Mouse (Mus musculus) midbrain, embryonic 11.5 days (tissue): ENCODE results near the gene Aplp1. TPM values are rescaled to one million over a fixed set of nuclear protein-coding genes. Genes with fewer than 3 reads are reported as not detected.

ENCODE experiments used
- ATAC-seq: fragments of 200-750 bp; cut with Nextera tagmentation; 2 replicates; pipeline ENCODE4 v1.8.0; 2017; ENCODE audit warnings: moderate TSS enrichment, moderate library complexity; ENCODE audit not compliant: low FRiP score
- DNase-seq: peaks from one replicate; pipeline ENCODE4 v3.0.0; 2015; ENCODE audit warnings: low spot score; ENCODE audit errors: missing footprints
- H3K27ac ChIP-seq: fragments of 300-500 bp; sonication (generic); 2 replicates; pipeline ENCODE4 v1.5.1; 2014; ENCODE audit warnings: low read depth, low read length
- H3K27me3 ChIP-seq: fragments of 300-500 bp; sonication (generic); 2 replicates; pipeline ENCODE4 v1.6.1; 2014; ENCODE audit warnings: mild to moderate bottlenecking, low read length, moderate library complexity, mixed read lengths; ENCODE audit not compliant: control insufficient read depth, insufficient read depth
- H3K36me3 ChIP-seq: fragments of 300-500 bp; sonication (generic); 2 replicates; pipeline ENCODE4 v1.6.1; 2014; ENCODE audit warnings: mild to moderate bottlenecking, low read length, moderate library complexity, mixed read lengths; ENCODE audit not compliant: control insufficient read depth, insufficient read depth
- H3K4me1 ChIP-seq: fragments of 300-500 bp; sonication (generic); 2 replicates; pipeline ENCODE4 v1.6.1; 2014; ENCODE audit warnings: low read length; ENCODE audit not compliant: control insufficient read depth, insufficient read depth
- H3K4me2 ChIP-seq: fragments of 300-500 bp; sonication (generic); 2 replicates; pipeline ENCODE4 v1.6.1; 2014; ENCODE audit warnings: mild to moderate bottlenecking, moderate library complexity
- H3K4me3 ChIP-seq: fragments of 300-500 bp; sonication (generic); 2 replicates; pipeline ENCODE4 v1.5.1; 2014; ENCODE audit warnings: low read depth, low read length
- H3K9ac ChIP-seq: fragments of 300-500 bp; sonication (generic); 2 replicates; pipeline ENCODE4 v1.6.1; 2014; ENCODE audit warnings: low read length
- H3K9me3 ChIP-seq: fragments of 300-500 bp; sonication (generic); 2 replicates; pipeline ENCODE4 v1.6.1; 2016; ENCODE audit warnings: low read length; ENCODE audit not compliant: control insufficient read depth
- WGBS: fragments of 180-500 bp; shearing (Covaris S2); extraction: QIAGEN DNeasy Blood & Tissue Kit; methylation state at CpG from one replicate; pipeline ENCODE4 v1.1.7; 2014; 5-methylcytosine and 5-hydroxymethylcytosine counted together
- polyA plus RNA-seq: library from polyadenylated mRNA; unstranded; fragments of >200 nt; fragmentation: Nextera tagmentation; extraction: Ambion mirVana; gene quantifications from 2 replicates; pipeline ENCODE4 v1.2.1, GENCODE M21; 2014

Aplp1 gene
- polyA plus RNA-seq, 1 experiment from 2014 or later = 134 TPM

DNA sequence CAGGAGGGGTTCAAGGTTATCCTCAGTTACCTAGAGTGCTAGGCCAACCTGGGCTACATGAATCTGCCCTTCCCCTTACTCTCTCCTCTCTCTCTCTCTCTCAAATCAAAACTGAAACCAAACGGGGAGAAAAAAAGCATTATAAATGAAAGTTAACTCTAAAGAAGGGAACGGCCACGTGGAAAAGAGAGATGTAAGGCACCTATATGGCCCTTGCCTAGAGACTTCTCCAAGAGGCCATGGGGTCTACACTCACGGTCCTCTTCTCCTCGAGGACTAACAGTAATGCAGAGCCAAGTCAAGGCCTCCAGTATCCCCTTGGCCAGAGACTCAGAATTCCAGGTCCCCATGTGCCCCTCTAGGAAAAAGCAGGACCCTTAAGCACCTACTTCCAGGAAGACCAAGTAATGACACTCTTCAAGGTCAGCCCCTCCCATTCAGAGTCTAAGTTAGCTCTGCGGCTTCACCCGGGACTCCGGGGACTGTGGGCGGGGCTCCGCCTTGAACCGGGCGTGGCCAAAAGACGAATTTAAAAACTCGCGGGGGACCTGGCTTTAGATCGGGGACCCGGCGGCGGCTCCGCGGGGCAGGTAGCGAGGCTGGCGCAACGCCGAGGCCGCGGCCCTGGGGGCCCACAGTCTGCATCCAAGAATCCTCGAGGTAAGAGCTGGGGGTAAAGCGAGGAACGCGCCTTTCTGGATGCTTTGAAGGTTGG is 24.0 kb downstream of the Aplp1 start, which contains the start of gene Nfkbid:
Nfkbid (plus strand) TSS at position 558 of the 715 bp plus-strand sequence.
- Histone ChIP-seq H3K27me3 (no peaks in the 10 kb centered on the region), H3K36me3 (no peaks in the 10 kb centered on the region), H3K4me1 (peaks cover 8% of the 10 kb centered on the region), H3K27ac (no peak within 1 kb of the TSS), H3K9me3 (no peaks in the 10 kb centered on the region), H3K4me3 (peak within 1 kb of the TSS; percentile 53), H3K4me2 (peak within 1 kb of the TSS; percentile 95), H3K9ac (peak within 1 kb of the TSS; percentile 73)
- DNase-seq (no peak), ATAC-seq (peak; percentile 18; the same call in 1 of the 2 replicates)
- 10% methylated on average over 31 of the region's 31 CpGs for WGBS

DNA sequence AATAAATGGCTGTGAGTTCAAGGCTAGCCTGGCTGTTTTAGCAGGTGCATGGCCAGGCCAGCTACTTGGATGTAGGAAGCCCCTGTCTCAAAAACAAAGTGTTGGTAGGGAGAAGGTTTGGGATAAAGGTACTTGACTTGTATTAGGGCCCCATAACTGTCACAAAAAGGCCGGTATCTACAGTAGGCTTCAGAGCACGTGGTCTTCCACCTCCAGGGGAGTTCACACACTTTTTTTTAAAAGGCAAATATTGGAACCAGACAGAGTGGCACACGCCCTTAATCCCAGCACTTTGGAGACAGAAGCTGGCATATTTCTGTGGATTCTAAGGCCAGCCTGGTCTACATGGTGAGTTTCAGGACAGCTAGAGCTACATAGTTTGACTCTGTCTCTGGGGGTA is 24.7 kb downstream of the Aplp1 start:
- Histone ChIP-seq H3K4me1 (peaks cover 8% of the 10 kb centered on the region), H3K36me3 (no peaks in the 10 kb centered on the region), H3K9me3 (no peaks in the 10 kb centered on the region), H3K4me3 (no peak overlapping the region), H3K27ac (no peak overlapping the region), H3K4me2 (no peak overlapping the region), H3K27me3 (no peaks in the 10 kb centered on the region), H3K9ac (no peak overlapping the region)
- ATAC-seq (no peak), DNase-seq (no peak)
- WGBS = 86% methylated on average over 3 of the region's 3 CpGs

DNA sequence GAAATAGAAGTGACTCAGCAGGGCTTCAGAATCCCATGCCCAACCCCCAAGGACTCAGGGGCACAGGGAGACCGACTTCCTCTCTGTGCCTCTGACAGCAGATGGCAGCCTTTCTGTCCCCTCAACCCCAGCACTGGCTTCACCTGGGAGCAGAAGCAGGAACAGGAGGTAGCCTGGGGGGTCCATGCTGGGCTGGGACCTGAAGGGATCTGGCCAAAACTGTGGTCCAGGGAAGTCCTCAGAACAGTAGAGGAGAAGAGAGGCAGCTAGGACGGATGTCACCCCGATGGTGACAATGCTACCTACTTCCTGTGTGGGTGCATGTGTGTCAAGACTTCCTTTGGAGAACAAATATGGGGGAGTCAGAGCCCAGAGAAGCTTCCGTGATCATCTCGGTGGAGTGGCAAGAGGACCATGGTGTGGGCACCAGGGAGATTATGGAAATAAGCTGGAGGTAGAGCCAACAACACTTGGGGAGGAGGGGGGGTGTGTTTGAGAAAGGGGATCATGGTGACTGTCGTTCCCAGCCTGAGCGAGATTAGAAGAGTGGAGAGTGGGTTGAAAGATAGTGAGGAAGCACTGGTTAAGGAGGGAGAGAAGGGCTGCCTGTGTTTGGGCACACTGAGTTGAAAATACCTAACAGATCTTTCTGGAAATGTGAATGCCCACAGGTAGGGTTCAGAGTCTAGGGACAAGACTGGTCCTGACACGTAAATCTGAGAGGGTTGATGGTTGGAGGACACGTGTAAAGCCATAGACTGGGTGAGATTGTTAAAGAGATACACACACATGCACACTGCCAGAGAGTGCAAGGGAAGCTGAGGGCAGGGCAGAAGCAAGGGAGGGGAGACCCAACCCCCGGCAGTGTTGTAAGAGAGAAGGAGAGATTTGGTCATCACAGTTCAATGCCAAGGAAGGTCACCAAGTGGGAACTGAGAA is 25.5 kb downstream of the Aplp1 start, which contains the start of gene Hcst:
Hcst (minus strand) TSS at position 294 of the 939 bp plus-strand sequence.
- Histone ChIP-seq H3K9ac (no peak within 1 kb of the TSS), H3K36me3 (no peaks in the 10 kb centered on the region), H3K9me3 (no peaks in the 10 kb centered on the region), H3K4me3 (no peak within 1 kb of the TSS), H3K27ac (no peak within 1 kb of the TSS), H3K27me3 (no peaks in the 10 kb centered on the region), H3K4me2 (no peak within 1 kb of the TSS), H3K4me1 (peaks cover 8% of the 10 kb centered on the region)
- WGBS = 76% methylated on average over 10 of the region's 10 CpGs
- ATAC-seq (no peak), DNase-seq (no peak)

DNA sequence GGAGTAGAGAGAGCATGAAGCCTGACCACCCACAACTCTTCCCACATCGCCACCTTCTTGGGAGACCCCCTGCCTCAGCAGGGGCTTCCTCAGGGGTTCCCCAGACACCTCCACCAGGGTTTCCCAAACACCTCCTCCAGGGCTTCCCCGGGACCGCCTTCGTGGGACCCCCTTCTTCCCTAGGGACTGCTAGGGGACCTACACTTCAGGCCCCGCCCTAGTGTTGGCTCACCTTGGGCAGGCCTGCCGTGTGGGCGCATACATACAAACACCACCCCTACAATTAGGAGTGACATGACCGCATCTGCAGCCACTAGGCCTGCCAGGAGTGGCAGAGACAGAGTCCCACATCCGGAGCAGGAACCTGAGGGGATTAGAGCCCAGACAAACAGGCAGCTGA is 27.5 kb downstream of the Aplp1 start:
- Histone ChIP-seq H3K9me3 (no peaks in the 10 kb centered on the region), H3K4me2 (no peak overlapping the region), H3K27me3 (no peaks in the 10 kb centered on the region), H3K4me3 (no peak overlapping the region), H3K4me1 (peaks cover 8% of the 10 kb centered on the region), H3K27ac (no peak overlapping the region), H3K36me3 (no peaks in the 10 kb centered on the region), H3K9ac (no peak overlapping the region)
- DNase-seq (no peak), ATAC-seq (no peak)
- 74% methylated on average over 9 of the region's 9 CpGs for WGBS

DNA sequence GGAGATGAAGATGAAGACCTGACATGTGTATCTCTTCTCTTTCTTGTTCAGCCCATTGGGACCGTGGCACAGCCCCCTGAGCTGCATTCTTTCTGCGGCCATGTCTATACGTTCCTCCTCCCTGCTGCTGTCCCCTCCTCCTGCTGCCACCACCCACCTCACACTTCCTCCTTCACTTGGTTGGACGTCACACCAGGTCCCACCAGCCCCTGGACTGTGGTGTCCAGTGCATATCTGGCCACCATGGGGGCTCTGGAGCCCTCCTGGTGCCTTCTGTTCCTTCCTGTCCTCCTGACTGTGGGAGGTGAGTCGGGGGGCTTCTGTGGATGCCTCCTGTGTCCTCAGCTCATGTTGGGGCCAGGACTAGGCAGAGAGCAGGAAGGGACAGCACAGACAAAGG is 31.7 kb downstream of the Aplp1 start, which contains the start of gene Tyrobp:
Tyrobp (plus strand) TSS at position 165 of the 400 bp plus-strand sequence.
- 73% methylated on average over 5 of the region's 5 CpGs for WGBS

DNA sequence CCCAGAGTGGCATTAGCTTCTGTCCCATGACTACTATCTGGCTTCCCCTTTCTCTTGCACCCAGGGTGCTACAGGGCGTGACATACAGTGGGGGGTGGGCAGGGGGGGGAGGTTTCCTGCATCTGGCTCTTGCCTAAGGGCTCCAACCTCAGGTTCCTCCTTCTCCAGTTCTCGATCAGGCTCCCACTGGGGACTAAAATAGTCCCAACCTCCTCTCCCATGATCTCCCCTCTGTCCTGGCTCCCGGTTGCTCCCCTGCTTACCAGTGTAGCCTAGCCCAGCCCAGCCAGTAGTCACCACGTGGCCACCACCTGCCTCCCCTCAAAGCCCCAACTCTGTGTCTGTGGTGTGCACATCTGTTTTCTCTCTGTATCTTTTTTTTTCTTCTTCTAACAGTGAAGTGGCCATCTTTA is 32.6 kb downstream of the Aplp1 start:
- Histone ChIP-seq H3K27ac (no peak overlapping the region), H3K27me3 (no peaks in the 10 kb centered on the region), H3K4me1 (no peaks in the 10 kb centered on the region), H3K36me3 (no peaks in the 10 kb centered on the region), H3K4me2 (no peak overlapping the region), H3K4me3 (no peak overlapping the region), H3K9me3 (no peaks in the 10 kb centered on the region), H3K9ac (no peak overlapping the region)
- no peak for ATAC-seq
- WGBS = 61% methylated on average over 4 of the region's 4 CpGs
- DNase-seq = no peak

More for the DNA sequence above, 31.7 kb downstream of the Aplp1 start, which contains the start of gene Tyrobp:
- Histone ChIP-seq H3K4me3 (no peak within 1 kb of the TSS), H3K27me3 (no peaks in the 10 kb centered on the region), H3K4me2 (no peak within 1 kb of the TSS), H3K9me3 (no peaks in the 10 kb centered on the region), H3K27ac (no peak within 1 kb of the TSS), H3K9ac (no peak within 1 kb of the TSS), H3K4me1 (no peaks in the 10 kb centered on the region), H3K36me3 (no peaks in the 10 kb centered on the region)
- DNase-seq = no peak
- ATAC-seq = no peak

DNA sequence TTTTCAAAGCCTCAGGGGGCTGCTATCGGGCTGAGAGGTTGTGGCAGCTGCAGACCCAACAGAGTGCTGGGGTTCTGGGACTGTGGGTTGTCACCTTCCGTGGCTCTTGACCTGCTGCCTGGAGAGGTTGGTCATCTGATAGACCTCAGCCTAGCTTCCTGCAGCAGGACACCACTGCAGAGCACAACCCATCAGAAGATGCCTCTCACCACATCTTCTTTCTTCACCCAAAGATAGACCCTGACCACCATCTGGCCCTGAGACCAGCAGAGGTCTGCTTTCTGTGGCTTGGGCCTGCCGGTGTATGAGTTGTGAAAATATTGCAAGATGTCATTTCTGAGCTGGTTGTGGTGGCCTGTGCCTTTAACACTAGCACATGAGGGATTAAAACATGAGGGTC is 34.3 kb downstream of the Aplp1 start:
- no peak overlapping the region for H3K4me3 ChIP-seq
- H3K9me3 ChIP-seq = no peaks in the 10 kb centered on the region
- ATAC-seq = no peak
- no peaks in the 10 kb centered on the region for H3K36me3 ChIP-seq
- no peaks in the 10 kb centered on the region for H3K27me3 ChIP-seq
- no peaks in the 10 kb centered on the region for H3K4me1 ChIP-seq
- no peak overlapping the region for H3K27ac ChIP-seq
- 64% methylated on average over 3 of the region's 3 CpGs for WGBS
- no peak overlapping the region for H3K4me2 ChIP-seq
- no peak for DNase-seq
- H3K9ac ChIP-seq = no peak overlapping the region

DNA sequence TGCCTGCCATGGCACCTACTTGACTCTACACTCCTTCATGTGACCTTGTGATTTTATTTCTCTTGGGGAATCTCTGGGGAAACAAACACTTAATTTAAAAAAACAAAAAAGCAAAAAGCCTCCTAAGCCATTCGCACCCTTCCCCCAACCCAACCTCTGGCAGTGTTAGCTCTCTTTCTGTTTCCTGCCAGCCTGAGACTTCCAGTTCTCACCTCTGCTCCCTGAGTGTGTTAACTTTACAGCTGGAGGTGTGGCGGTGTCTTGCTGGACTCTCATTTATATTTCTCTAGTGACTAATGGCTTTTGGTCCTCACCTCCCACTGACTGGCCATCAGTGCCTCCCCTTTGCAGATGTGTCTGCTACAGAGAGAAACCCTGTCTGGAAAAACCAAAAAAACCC is 35.5 kb downstream of the Aplp1 start:
- 71% methylated on average over 2 of the region's 2 CpGs for WGBS
- DNase-seq (no peak), ATAC-seq (no peak)
- no peak overlapping the region for H3K4me3 ChIP-seq
- no peaks in the 10 kb centered on the region for H3K4me1 ChIP-seq
- no peak overlapping the region for H3K9ac ChIP-seq
- H3K36me3 ChIP-seq = no peaks in the 10 kb centered on the region
- H3K9me3 ChIP-seq = no peaks in the 10 kb centered on the region
- H3K27me3 ChIP-seq = no peaks in the 10 kb centered on the region
- no peak overlapping the region for H3K4me2 ChIP-seq
- H3K27ac ChIP-seq = no peak overlapping the region

DNA sequence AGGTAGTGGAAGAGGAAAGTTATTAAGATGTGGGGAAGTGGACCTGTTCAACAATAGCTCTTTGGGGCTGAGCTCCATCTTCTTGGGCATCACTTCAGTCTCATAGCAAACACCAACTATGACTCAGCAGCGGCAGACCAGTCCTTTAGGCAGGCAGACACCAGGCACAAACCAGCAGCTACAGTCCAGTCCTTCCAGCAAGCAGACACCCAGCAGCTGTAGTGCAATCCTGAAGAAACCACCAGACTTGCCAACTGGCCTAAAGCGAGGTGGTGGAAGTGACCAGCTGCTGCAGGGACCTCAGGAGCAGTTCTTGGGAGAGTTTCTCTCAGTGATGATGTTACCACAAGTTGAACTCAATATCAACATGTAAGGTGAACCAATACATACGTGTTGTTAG is 36.7 kb downstream of the Aplp1 start:
- WGBS = 75% methylated on average over 3 of the region's 3 CpGs
- Histone ChIP-seq H3K27ac (no peak overlapping the region), H3K9me3 (no peaks in the 10 kb centered on the region), H3K36me3 (no peaks in the 10 kb centered on the region), H3K4me2 (no peak overlapping the region), H3K27me3 (no peaks in the 10 kb centered on the region), H3K4me3 (no peak overlapping the region), H3K4me1 (no peaks in the 10 kb centered on the region), H3K9ac (no peak overlapping the region)
- no peak for DNase-seq
- ATAC-seq = no peak
